Mouse (Mus musculus) adrenal gland, adult 8-10 months (tissue): ENCODE measurements around the gene Grid1. TPM values are rescaled to one million over a fixed set of nuclear protein-coding genes. Genes with fewer than 3 reads are reported as not detected.

Experiments used
- DNase-seq: peaks from one replicate; pipeline ENCODE4 v3.0.0; 2022
- total RNA-seq, 4 experiments: library from RNA; stranded (reverse); gene quantifications; 2 replicates each; pipeline ENCODE4 v1.2.4; 2022

The Grid1 gene
- total RNA-seq, 4 experiments from 2014 or later = 1.3 to 1.7 (median 1.4) TPM

DNA sequence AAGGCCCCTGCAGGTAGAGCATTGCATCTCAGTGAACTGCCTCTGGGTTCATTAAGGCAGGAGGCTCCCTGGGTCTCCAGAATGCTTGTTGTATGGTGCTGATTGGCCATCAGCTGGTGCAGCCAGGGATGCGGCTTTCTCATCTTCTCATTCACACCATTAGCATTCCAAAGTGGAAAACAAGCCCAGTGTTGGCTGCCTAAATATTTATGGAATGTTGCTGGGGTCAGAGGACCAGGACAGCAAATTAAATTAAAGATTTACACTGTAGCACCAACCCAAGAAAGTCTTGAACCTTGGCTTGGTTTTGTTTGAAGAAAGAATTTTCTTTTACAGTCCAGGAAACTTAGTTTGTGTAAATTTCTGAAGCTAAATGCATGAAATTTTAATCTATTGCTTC lies 97.2 kb downstream of the Grid1 start:
- DNase-seq = no peak

- DNase-seq = no peak
Measured at GRCm38 (mm10) chr14:34919221-34919620, 99.3 kb downstream of the Grid1 start.

- DNase-seq = no peak
Measured at GRCm38 (mm10) chr14:34921265-34921664, 101.4 kb downstream of the Grid1 start.

- DNase-seq = no peak
Measured at GRCm38 (mm10) chr14:34925021-34925420, 105.1 kb downstream of the Grid1 start.

DNA sequence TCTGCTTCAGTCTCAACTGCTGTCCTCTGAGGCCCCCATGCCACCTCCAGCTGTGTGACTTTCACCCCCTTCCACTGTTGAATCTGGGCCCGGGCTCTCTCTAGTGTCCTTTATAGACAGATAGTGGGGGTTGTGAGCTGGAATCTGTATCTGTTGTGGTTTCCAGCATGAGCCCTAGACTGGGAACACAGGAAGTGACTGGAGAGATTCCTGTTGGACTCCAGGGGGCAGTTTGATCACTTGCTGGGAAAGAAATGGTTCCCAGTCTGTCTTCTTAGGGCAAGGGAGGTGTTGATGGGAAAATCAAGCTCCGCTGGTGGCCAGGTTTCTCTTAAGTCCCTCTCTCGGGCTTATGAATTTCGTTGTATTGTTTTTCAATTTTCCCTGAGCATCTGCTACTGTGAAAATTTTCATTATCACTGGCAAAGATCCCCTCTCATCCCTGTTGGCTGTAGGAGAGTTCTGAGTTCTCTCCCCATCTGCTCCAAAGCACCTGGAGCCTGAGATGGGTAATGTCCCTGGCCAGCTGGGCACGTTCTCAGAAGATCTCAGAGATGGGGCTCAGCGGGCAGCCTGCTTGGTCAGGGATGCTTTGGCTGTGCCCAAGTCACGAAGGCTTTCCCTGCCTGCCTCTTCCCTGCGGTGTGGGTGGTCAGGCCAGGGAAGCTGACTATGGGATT lies 110.3 kb downstream of the Grid1 start:
- no peak for DNase-seq

DNA sequence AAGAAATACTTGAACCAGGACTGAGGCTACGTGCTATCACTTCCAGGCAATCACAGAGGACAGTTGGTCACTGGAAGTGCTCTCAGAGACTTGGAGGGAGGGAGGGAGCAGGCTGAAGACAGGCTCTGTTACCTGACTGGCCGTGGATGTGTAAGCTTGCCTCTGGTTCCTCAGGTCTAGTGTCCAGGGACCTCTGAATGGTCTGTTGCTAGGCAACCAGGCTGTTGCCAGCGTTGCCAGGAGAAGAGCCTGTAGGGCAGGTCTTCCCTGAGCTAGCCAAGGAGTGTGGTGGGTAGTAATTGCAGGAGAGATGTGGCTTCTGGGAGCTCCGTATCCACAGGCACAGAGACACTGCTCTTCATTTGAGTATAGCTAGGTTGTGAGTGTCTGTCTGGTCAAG lies 113.3 kb downstream of the Grid1 start:
- no peak for DNase-seq

GRCm38 (mm10) chr14:34936192-34936770 lies 116.4 kb downstream of the Grid1 start:
- no peak for DNase-seq

DNA sequence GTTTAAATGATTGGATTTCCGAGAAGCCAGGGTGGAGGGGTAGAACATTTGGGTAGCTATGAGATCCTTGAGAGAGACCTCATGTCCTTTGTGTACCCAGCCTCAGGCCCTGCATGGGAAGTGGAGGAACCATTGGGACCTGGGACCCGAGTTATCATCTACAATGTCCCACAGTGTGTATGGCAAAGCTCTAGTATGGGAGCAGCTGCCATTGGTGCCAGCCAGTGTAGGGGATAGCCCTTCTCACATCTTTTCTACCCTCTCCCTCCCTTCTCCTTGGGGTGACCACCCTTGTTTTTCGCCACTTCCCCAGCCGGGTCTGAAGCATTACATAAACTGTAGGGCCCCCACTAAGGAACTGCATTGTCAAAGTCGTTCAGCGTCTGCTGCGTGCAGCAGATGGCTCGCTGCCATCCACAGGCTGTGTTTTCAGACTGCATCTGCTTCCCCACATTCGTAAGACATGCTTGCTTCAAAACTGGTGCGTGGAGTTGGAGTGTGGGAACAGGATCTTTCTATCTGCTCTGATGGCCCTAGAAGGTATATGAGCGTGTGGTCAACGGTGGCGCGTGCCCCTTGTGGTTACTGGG lies 124.6 kb downstream of the Grid1 start:
- DNase-seq = no peak

GRCm38 (mm10) chr14:34945471-34946313 lies 125.8 kb downstream of the Grid1 start:
- DNase-seq = no peak

GRCm38 (mm10) chr14:34946314-34946583 lies 126.3 kb downstream of the Grid1 start:
- DNase-seq = no peak

DNA sequence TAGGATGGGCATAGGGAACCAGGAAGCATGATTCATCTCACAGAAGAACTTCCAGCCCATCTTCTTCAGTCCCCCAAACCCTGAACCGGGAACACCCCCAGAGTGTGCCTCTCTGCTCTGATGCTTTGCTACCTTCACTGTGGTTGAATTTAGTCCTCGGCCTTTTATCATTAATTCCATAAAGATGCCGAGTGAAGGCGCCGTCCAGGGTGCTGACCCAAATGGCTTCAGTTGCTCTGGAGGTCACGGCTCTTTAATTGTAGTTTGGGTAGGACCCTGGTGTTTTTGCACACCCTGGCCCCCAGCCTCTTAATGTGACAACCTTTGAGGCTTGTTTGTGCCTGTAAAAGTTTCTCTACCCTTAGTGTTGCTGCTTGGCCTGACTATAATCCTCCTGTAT lies 128.3 kb downstream of the Grid1 start:
- no peak for DNase-seq

DNA sequence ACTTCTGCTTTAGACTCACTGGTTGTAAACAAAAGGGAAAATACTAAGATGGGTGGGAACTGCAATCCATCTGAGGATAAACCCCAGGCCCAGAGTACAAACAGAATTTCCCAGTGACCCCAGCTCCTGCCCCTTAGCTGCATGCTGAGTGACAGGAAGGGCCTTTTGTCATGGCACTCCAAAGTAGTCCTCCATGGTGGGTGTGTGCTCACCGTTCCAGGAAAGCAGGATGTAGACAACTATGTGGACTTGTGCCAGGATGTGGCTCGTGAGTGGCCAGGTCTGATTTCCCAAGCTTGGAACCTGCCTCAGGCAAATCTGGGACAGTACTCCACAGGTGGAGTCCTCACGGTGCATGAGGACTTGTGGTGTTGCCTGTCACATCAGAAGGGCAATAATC lies 132.4 kb downstream of the Grid1 start:
- no peak for DNase-seq

DNA sequence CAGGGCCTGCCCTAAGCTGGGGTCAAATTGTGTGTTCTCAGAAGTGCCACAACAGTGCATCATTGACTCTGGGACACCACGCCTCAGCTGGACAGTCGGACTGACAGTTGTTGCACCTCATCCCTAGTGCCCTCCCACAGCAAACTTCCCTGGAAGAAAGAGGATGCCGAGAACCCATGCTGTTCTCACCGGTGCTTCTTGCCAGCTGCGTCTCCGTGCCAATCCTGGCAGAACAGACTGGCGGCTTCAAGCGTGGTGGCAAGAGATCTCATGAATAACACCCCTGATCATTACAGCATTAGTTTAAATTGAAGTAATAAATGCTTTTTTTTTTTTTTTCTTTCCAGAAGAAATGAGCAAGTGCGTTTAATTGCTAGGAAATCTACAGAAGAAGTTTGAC lies 133.7 kb downstream of the Grid1 start:
- no peak for DNase-seq

GRCm38 (mm10) chr14:34955689-34956088 lies 135.8 kb downstream of the Grid1 start:
- no peak for DNase-seq

DNA sequence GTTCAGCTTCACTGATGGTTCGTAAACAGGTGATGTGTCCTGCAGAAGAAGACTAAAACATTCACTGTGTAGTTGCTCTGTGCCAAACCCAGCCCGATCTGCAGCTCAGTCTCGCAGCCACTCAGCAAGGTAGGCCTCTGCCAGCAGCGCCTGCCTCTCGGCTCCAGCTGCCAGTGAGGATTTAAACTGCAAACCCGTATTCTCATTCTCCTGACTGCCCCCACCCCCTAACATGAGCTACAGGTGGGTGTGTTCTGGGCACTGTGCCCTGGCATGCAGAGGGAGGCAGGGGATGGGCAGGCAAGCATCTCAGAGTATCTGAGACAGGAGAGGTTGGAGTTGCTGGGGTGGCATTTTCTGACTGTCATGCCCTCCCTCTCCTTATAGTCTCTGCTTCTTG lies 140.3 kb downstream of the Grid1 start:
- DNase-seq = no peak

- no peak for DNase-seq
Measured at GRCm38 (mm10) chr14:34963616-34964168, 143.8 kb downstream of the Grid1 start.

DNA sequence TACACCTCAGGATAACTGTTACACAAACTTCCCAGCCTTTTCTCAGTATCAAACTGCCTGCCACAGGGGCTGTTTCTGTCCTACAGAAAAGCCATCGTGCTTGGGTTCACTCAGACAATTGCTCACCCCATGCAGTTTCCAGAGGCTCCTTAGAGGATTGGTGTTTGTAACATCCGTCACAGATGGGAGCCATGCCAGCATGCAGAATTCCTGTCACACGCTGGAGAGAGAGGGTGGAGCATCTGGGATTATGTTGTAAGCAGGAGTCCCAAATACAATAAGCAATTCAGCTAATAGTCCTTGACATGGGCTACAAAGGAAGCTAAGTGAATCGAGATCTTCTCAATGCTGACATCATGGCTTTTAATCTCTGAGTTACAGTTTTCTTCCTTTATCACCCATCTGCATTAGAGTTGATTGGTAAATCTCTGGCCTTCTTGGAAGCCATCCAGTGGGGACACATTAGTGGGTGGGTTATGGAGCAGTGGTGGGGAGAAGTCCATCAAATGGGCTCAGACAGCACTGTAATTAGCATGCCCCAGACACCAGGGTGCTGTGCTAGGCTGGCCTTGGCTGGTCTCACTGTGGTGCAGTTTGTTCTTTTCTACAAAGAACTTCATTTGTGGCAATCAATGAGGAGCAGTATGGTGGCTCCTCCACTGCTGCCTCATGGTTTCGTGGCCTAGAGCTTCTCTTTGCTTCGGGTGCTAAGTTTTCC lies 149.4 kb downstream of the Grid1 start:
- no peak for DNase-seq

- no peak for DNase-seq
Measured at GRCm38 (mm10) chr14:34972930-34973329, 153.0 kb downstream of the Grid1 start.

- DNase-seq = no peak
Measured at GRCm38 (mm10) chr14:34980756-34981155, 160.8 kb downstream of the Grid1 start.

GRCm38 (mm10) chr14:34989131-34989530 lies 169.2 kb downstream of the Grid1 start:
- DNase-seq = no peak

DNA sequence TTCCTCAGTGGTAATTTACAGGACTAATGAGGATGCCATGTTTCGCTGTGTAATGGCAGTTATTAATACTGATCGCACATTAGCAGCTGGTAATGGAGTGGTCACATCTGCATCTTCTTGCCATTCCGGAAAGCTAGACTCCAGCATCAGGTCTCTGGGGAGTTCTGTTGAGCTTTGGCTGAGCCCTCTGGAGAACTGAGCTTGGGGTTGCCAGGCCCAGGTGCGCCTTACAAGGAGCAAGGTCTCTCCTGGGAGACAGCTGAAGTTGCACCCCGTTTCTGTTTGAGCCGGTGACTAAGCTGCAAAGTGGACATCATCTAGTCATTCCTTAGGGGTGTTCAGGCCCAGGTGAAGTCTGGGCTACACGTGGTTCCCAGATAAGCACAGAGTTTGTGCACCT lies 186.8 kb downstream of the Grid1 start:
- no peak for DNase-seq

- no peak for DNase-seq
Measured at GRCm38 (mm10) chr14:35008674-35009073, 188.8 kb downstream of the Grid1 start.

- no peak for DNase-seq
Measured at GRCm38 (mm10) chr14:35009074-35009473, 189.2 kb downstream of the Grid1 start.
